Mouse (Mus musculus) left cerebral cortex, postnatal 36 days (tissue): ENCODE data around the gene Rnf150. TPM values are rescaled to one million over a fixed set of nuclear protein-coding genes. Genes with fewer than 3 reads are reported as not detected.
"Not testable (repeated sequence)": the region's sequence is repeated elsewhere in the genome, so short reads cannot be mapped to it uniquely, and the experiment has no call there.

Source experiments
- DNase-seq, 2 experiments: peaks; one replicate each; pipeline ENCODE4 v3.0.0; 2021 to 2022; ENCODE audit warnings: low spot score in 2 of 2, mixed read lengths in 1 of 2
- intact Hi-C: fragments of 180-260 bp; cut with DNase I; formaldehyde crosslinking; loops from one replicate; pipeline ENCODE4 v1.15.1; 2025
- total RNA-seq, 2 experiments: library from RNA; stranded (reverse); gene quantifications; 2 replicates each; pipeline ENCODE4 v1.2.3; 2021

Gene Rnf150
- total RNA-seq, 2 experiments from 2014 or later, result 41.4 to 53.2 TPM

DNA sequence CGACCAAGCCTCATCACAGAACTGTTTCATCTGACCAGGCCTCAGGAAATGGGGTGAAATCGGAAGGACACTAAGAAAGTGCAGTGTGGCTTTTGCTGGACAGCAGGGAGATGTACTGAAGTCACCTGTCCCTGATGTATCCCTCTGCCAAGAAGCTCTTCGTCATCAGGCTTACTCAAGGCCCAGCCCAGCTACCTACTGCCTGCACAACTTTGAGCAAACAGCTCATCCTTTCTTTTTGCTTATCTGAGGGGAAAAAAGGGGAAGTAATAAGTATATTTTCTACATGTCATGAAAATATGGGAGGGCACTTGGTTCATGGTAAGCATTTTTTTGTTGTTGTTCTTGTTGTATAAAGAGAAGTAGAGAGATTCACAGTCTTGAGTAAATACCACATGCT lies 191.6 kb downstream of the Rnf150 start:
- intact Hi-C loops, result no loop called here
- DNase-seq, result no peak

- no peak for DNase-seq
- intact Hi-C loops, result no loop called here
These were observed 195.8 kb downstream of the Rnf150 start for GRCm38 (mm10) chr8:83058951-83059350.

DNA sequence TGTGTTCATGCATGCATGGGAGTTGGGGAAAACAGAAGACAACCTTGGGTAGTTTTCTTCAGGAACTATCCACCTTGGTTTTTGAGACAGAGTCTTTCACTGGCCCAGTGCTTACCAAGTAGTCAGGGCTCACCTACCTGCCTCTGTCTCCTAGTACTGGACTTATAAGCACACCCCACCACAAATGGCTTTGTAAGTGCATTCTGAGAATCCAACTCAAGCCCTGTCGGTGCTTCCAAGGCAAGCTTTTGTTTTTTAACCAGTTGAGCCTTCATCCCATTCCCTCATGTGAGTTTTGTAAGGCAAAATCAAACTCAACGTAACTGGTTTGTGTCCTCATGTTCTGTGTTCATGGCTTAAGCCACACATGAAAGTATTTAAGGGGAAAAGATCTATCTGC lies 196.9 kb downstream of the Rnf150 start:
- intact Hi-C loops, result no loop called here
- DNase-seq, result no peak

GRCm38 (mm10) chr8:83061257-83061656 lies 198.1 kb downstream of the Rnf150 start:
- intact Hi-C loops, result no loop called here
- DNase-seq, result no peak

DNA sequence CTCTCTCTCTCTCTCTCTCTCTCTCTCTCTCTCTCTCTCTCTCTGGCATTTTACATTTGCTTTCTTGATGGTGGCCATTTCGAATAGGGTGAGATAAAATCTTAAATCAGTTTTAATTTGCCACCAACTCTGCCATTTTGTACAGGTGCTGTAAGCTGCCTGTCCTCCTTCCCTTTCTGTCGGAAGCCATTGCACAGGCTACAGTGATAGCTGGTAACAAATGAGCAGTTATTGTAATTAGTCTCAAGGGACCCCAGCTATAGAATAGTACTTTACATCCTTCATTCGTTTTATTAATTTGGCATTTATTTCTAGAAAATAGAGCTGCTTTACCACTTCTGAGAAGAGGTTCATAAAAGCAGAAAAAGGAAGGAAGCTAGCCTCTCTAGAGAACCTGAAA lies 198.7 kb downstream of the Rnf150 start:
- DNase-seq, result no peak
- intact Hi-C loops, result no loop called here

- intact Hi-C loops, result no loop called here
- DNase-seq, result no peak
These were observed 199.1 kb downstream of the Rnf150 start for GRCm38 (mm10) chr8:83062276-83062675.

DNA sequence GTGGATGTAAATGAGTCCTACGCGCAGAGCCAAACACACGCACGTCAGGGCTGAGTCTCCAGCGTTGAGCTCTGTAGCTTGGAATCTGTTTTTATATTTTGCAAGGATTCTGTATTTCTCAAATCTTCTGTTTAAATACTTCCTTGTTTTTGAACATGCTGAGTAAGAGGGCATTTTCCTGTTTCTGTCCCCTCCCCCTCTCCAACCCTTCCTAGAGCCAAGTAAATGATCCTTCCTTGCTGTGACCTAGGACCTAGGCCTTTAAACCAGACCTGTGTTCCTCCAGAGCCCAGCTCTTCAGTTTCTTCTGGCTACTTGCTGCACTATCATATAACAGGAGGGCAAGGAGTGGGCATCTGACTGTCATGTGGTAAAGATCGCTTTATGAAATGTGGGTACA lies 200.9 kb downstream of the Rnf150 start:
- intact Hi-C loops, result no loop called here
- DNase-seq, result no peak

- intact Hi-C loops, result no loop called here
- DNase-seq, result no peak
These were observed 202.9 kb downstream of the Rnf150 start for GRCm38 (mm10) chr8:83066076-83066475.

GRCm38 (mm10) chr8:83066846-83067245 lies 203.7 kb downstream of the Rnf150 start:
- no peak for DNase-seq
- intact Hi-C loops, result no loop called here

DNA sequence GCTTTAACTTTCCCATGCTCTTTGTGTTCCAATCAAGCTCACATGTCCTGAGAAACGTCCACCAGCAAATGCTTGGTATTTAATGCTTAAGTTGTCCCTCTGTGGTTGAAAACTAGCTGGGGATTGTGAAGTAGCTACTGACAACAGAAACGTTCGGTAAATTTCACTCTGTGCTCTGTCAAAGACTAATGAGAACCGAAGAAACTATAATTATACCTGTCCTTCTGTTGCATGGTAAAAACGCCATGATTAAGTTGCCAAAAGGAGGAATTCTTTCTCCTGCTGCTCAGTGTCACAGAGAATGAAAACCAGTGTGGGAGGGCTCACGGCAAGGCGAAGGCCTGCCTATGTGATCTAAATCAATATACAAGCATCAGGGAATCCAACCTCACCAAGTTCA lies 204.8 kb downstream of the Rnf150 start:
- no peak for DNase-seq
- intact Hi-C loops, result no loop called here

DNA sequence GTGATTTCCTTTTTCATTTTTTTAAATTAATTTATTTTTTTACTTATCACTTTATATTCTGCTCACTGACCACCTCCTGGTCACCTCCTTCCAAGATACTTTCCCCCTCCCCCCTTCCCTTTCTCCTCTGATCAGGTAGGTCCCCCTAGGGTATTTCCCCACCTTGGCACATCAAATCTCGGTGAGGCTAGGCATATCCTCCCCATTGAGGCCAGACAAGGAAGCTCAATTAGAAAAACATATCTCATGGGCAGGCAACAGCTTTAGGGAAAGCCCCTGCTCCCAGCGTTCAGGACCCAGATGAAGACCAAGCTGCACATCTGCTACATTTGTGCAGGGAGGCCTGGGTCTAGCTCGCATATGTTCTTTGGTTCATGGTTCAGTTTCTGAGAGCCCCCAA lies 211.1 kb downstream of the Rnf150 start:
- no peak for DNase-seq
- intact Hi-C loops, result no loop called here

- intact Hi-C loops, result no loop called here
- DNase-seq, result no peak
These were observed 213.5 kb downstream of the Rnf150 start for GRCm38 (mm10) chr8:83076621-83077020.

- no peak for DNase-seq
- intact Hi-C loops, result no loop called here
These were observed 214.2 kb downstream of the Rnf150 start for GRCm38 (mm10) chr8:83077329-83077728.

- intact Hi-C loops, result no loop called here
- DNase-seq, result no peak
These were observed 215.8 kb downstream of the Rnf150 start for GRCm38 (mm10) chr8:83078701-83079533.

DNA sequence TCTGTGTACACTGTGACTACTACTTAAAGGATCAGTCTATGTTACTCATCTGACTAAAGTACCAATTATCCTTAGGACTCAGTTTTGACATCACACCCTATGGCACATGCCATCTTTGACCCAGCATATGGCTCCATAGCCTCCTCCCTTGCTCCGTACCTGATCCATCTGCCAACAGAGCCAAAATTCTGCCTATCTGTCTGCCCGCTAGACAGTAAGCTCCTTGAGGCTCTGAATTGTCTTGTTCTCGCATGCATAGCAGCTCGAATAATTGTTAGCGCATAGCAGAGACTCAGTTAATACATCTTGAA lies 216.3 kb downstream of the Rnf150 start:
- intact Hi-C loops, result no loop called here
- no peak for DNase-seq

- intact Hi-C loops, result loop anchor here (10.0 kb wide), 1 partner anchor 116 kb away; no protein-coding TSS in a partner anchor
- DNase-seq, result no peak
These were observed 218.1 kb downstream of the Rnf150 start for GRCm38 (mm10) chr8:83081266-83081665.

GRCm38 (mm10) chr8:83081806-83082205 lies 218.7 kb downstream of the Rnf150 start:
- not testable (repeated sequence) for DNase-seq
- intact Hi-C loops, result loop anchor here (10.0 kb wide), 1 partner anchor 117 kb away; no protein-coding TSS in a partner anchor

GRCm38 (mm10) chr8:83082251-83082650 lies 219.1 kb downstream of the Rnf150 start:
- intact Hi-C loops, result loop anchor here (10.0 kb wide), 1 partner anchor 117 kb away; no protein-coding TSS in a partner anchor
- no peak for DNase-seq

DNA sequence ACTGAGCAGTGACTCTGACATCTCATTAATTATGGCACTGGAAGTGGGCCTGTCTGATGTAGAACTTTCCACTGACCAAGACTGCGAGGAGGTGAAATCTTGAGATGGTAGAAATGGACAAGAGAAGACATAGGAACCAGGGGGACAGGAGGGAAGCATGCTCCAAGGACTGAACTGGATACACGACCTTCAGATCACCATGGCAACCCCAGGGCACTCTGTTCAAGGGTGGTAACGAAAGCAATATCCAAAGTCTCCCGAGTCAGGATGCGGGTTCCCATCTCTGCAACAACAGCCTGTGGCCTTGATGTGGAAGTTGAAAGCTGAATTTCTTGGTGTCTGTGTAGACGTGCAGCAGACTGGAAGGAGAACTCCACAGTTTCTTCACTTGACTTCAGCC lies 220.3 kb downstream of the Rnf150 start:
- DNase-seq, result no peak
- intact Hi-C loops, result loop anchor here (10.0 kb wide), 1 partner anchor 119 kb away; no protein-coding TSS in a partner anchor

DNA sequence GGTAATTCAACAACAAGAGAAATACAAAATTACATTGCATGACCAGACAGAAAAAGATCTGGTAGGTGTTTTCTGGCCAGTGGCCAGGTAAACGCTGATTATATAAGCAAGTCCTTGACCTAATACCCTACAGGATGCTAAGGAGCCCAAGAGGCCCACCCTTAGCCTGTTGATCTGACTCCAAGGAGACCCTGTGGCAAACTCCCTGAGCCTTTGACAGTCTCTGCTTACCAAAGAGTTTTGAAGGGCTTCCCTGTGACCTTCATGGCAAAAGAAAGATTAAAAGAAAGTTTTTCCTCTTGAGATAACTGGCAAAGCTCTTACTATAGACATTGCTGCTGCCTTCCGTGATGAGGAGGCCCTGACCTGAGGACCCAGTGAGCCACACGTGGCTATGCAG lies 222.4 kb downstream of the Rnf150 start:
- intact Hi-C loops, result loop anchor here (10.0 kb wide), 1 partner anchor 121 kb away; no protein-coding TSS in a partner anchor
- no peak for DNase-seq

- DNase-seq, result no peak
- intact Hi-C loops, result loop anchor here (10.0 kb wide), 1 partner anchor 122 kb away; no protein-coding TSS in a partner anchor
These were observed 223.5 kb downstream of the Rnf150 start for GRCm38 (mm10) chr8:83086625-83087024.
